Mouse (Mus musculus) neural tube, embryonic 12.5 days (tissue): ENCODE measurements around the gene Rpl22. TPM values are rescaled to one million over a fixed set of nuclear protein-coding genes. Genes with fewer than 3 reads are reported as not detected.
A peak's percentile ranks its signal among the peaks of the same experiment; 100 is the strongest.

Experiments used
- ATAC-seq: fragments of 200-750 bp; cut with Nextera tagmentation; 2 replicates; pipeline ENCODE4 v1.8.0; 2017; ENCODE audit warnings: low read depth, mild to moderate bottlenecking, moderate TSS enrichment, moderate library complexity; ENCODE audit not compliant: low FRiP score
- H3K27ac ChIP-seq: fragments of 300-500 bp; sonication (generic); 2 replicates; pipeline ENCODE4 v1.5.1; 2016
- H3K27me3 ChIP-seq: fragments of 300-500 bp; sonication (generic); replicated peaks from 2 replicates; pipeline ENCODE4 v1.6.1; 2016; ENCODE audit warnings: mild to moderate bottlenecking
- H3K36me3 ChIP-seq: fragments of 300-500 bp; sonication (generic); 2 replicates; pipeline ENCODE4 v1.6.1; 2016; ENCODE audit warnings: mild to moderate bottlenecking
- H3K4me1 ChIP-seq: fragments of 300-500 bp; sonication (generic); 2 replicates; pipeline ENCODE4 v1.6.1; 2016
- H3K4me2 ChIP-seq: fragments of 300-500 bp; sonication (generic); replicated peaks from 2 replicates; pipeline ENCODE4 v1.6.1; 2016; ENCODE audit warnings: mild to moderate bottlenecking
- H3K4me3 ChIP-seq: fragments of 300-500 bp; sonication (generic); 2 replicates; pipeline ENCODE4 v1.5.1; 2016
- H3K9ac ChIP-seq: fragments of 300-500 bp; sonication (generic); 2 replicates; pipeline ENCODE4 v1.6.1; 2016; ENCODE audit warnings: mild to moderate bottlenecking
- H3K9me3 ChIP-seq: fragments of 300-500 bp; sonication (generic); 2 replicates; pipeline ENCODE4 v1.6.1; 2016; ENCODE audit warnings: mild to moderate bottlenecking
- WGBS: fragments of 180-500 bp; shearing (Covaris S2); methylation state at CpG from one replicate; pipeline ENCODE4 v1.1.7; 2016; 5-methylcytosine and 5-hydroxymethylcytosine counted together
- polyA plus RNA-seq: library from polyadenylated mRNA; unstranded; fragments of >200 nt; fragmentation: Nextera tagmentation; extraction: Ambion mirVana; gene quantifications from 2 replicates; pipeline ENCODE4 v1.2.1, GENCODE M21; 2016

Gene Rpl22
- polyA plus RNA-seq, result 255 and 274 TPM in 2 replicates

DNA sequence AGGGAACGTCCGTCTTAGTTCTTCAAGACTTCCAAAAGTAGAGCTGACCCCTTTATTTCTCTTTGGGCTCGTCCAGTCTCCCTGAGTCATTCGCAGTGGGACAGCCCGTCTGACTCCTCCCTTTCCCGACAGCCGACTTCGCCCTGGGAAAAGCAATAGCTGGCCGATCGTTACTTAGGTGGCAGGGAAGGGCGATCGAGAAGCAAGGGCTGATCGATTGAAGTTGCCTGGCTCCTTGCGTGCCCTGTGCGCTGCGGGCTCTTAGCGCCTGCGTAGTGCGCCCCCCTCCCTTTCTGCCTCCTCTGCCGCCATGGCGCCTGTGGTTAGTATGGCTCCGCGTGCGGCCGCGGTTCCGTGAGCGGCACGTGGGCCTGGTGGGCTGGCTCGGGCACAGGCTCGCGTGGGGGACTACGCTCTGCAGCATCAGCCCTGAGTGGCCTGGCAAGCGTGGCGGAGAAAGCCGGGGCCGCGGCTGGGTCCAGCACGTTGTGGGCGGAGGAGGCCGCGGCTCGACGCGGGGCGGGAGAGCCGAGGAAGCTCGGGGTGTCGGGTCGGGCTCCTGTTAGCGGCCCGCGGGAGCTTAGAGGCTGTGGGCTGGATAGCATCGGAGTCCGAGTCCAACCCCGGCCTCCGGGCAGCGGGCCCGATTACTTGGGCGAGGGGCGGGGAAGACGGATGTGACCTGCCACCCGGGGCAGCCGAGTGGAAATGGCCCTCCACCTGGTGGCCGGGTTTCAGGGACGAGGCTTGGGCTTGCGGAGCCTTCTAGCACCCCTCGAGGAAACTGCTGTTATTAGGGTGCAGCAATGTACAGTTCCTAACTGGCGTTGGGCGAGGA, at the start of gene Rpl22:
Gene Rpl22 (plus strand): TSS at position 169 of the 838 bp plus-strand sequence.
- H3K4me3 ChIP-seq, result peak within 1 kb of the TSS; percentile 96
- WGBS, result under 1% methylated on average over 66 of the region's 70 CpGs
- peaks cover 26% of the 10 kb centered on the region for H3K36me3 ChIP-seq
- ATAC-seq, result peak; percentile 94
- H3K4me2 ChIP-seq, result peak within 1 kb of the TSS; percentile 84
- no peaks in the 10 kb centered on the region for H3K27me3 ChIP-seq
- H3K4me1 ChIP-seq, result peaks cover 14% of the 10 kb centered on the region
- H3K9ac ChIP-seq, result peak within 1 kb of the TSS; percentile 91
- no peaks in the 10 kb centered on the region for H3K9me3 ChIP-seq
- no peak within 1 kb of the TSS for H3K27ac ChIP-seq

GRCm38 (mm10) chr4:152276389-152277347, 48.9 kb upstream of the Rpl22 start:
- Histone ChIP-seq H3K36me3 (no peaks in the 10 kb centered on the region), H3K4me2 (no peak overlapping the region), H3K27me3 (peaks cover 80% of the 10 kb centered on the region), H3K4me1 (peaks cover 32% of the 10 kb centered on the region), H3K4me3 (no peak overlapping the region), H3K9ac (no peak overlapping the region), H3K9me3 (no peaks in the 10 kb centered on the region), H3K27ac (no peak overlapping the region)
- ATAC-seq, result no peak
- WGBS, result 54% methylated on average over 10 of the region's 10 CpGs

DNA sequence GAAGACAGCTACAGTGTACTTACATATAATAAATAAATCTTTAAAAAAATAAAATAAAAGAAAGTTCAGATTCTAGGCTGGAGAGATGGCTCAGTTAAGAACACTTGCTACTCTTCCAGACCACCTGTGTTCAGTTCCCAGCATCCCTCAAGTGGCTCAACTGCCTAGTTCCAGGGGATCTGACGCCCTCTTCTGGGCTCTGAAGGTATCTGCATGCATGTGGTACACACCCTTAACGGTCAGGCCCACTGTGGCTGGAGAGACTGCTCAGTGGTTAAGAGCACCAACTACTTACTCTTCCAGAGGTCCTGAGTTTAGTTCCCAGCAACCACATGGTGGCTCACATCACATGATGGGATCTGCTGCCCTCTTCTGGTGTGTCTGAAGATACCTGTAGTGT, 47.6 kb upstream of the Rpl22 start:
- Histone ChIP-seq H3K36me3 (no peaks in the 10 kb centered on the region), H3K4me3 (no peak overlapping the region), H3K27ac (no peak overlapping the region), H3K9me3 (no peaks in the 10 kb centered on the region), H3K27me3 (peaks cover 83% of the 10 kb centered on the region), H3K9ac (no peak overlapping the region), H3K4me2 (no peak overlapping the region), H3K4me1 (peaks cover 26% of the 10 kb centered on the region)
- 75% methylated on average over 2 of the region's 2 CpGs for WGBS
- no peak for ATAC-seq

- Histone ChIP-seq H3K9ac (no peak overlapping the region), H3K9me3 (no peaks in the 10 kb centered on the region), H3K36me3 (no peaks in the 10 kb centered on the region), H3K4me3 (no peak overlapping the region), H3K4me2 (no peak overlapping the region), H3K27ac (no peak overlapping the region), H3K4me1 (peaks cover 24% of the 10 kb centered on the region), H3K27me3 (peaks cover 85% of the 10 kb centered on the region)
- ATAC-seq, result no peak
- 88% methylated on average over 23 of the region's 23 CpGs for WGBS
Measured at GRCm38 (mm10) chr4:152278986-152279385, 46.6 kb upstream of the Rpl22 start.

- Histone ChIP-seq H3K9ac (no peak overlapping the region), H3K9me3 (no peaks in the 10 kb centered on the region), H3K27ac (no peak overlapping the region), H3K4me3 (no peak overlapping the region), H3K4me1 (peaks cover 23% of the 10 kb centered on the region), H3K4me2 (no peak overlapping the region), H3K36me3 (no peaks in the 10 kb centered on the region), H3K27me3 (peaks cover 85% of the 10 kb centered on the region)
- ATAC-seq, result no peak
- 59% methylated on average over 15 of the region's 15 CpGs for WGBS
Measured at GRCm38 (mm10) chr4:152281601-152282000, 43.9 kb upstream of the Rpl22 start.

DNA sequence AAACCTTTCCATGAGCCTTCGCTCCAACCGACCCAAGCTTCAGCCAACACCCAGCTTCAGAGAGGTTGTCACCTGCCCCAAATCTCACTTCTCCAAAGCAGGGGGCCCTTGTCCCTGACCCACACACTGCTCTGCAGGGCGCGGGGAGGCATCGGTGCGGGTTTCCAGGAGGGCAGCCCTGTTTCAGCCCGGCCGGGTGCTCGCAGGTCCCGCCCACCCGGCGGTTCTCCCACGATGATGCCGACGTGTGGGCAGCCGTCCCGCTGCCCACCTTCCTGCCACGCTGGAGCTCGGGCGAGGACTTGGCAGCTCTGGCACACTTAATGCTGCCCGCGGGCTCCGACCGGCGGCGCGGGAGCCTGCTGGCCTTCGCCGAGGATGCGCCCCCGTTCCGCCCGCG, 42.8 kb upstream of the Rpl22 start:
- H3K9ac ChIP-seq, result 0 out of 2 replicates have a peak overlapping the region, but pooled peaks have one; percentile 42
- WGBS, result 16% methylated on average over 33 of the region's 34 CpGs
- no peak overlapping the region for H3K27ac ChIP-seq
- peaks cover 33% of the 10 kb centered on the region for H3K4me1 ChIP-seq
- no peak for ATAC-seq
- H3K36me3 ChIP-seq, result no peaks in the 10 kb centered on the region
- peaks cover 90% of the 10 kb centered on the region for H3K27me3 ChIP-seq
- H3K4me3 ChIP-seq, result peak overlapping the region; percentile 32
- H3K9me3 ChIP-seq, result no peaks in the 10 kb centered on the region
- H3K4me2 ChIP-seq, result peak overlapping the region; percentile 62

DNA sequence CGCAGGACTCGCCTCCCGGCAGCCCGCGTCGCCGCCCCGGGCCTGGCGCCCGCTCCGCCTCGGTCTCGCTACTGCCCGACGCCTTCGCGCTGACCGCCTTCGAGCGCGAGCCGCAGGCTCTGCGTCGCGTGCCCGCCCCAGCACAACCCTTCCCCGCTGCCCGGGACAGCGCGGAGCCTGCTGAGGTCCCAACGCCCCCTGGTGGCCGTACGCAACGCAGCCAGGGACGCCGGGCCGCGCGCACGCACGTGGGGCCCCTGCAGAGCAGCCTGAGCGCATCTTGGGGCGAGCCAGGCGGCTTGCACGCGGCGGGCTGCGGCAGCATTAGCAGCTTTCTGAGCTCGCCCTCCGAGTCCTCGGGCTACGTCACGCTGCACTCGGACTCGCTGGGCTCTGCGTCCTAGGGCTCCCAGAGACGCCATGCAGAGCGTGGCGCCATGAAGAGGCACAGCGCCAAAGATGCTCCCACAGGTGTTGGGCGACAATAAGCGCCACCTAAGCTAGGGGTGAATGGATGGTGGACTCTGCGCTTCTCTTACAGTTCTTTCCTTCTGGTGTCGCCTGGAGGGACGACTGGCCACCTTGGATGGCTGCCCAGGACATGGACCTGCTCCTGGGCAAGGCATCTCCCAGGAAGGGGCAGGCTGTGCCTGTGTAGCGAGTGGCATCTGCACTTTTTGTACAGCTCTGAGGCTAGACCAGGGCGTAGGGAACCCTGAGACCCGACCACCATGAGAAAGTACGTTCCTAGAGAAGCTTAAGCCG, 42.2 kb upstream of the Rpl22 start:
- Histone ChIP-seq H3K4me1 (peaks cover 40% of the 10 kb centered on the region), H3K27me3 (peaks cover 96% of the 10 kb centered on the region), H3K4me2 (peak overlapping the region; percentile 62), H3K9ac (0 out of 2 replicates have a peak overlapping the region, but pooled peaks have one; percentile 42), H3K36me3 (no peaks in the 10 kb centered on the region), H3K9me3 (no peaks in the 10 kb centered on the region), H3K4me3 (peak overlapping the region; percentile 32), H3K27ac (no peak overlapping the region)
- ATAC-seq, result peak; percentile 51
- WGBS, result 5% methylated on average over 70 of the region's 70 CpGs

GRCm38 (mm10) chr4:152285505-152285904, 40.0 kb upstream of the Rpl22 start:
- no peak for ATAC-seq
- Histone ChIP-seq H3K4me2 (no peak overlapping the region), H3K36me3 (no peaks in the 10 kb centered on the region), H3K4me3 (no peak overlapping the region), H3K9ac (no peak overlapping the region), H3K9me3 (no peaks in the 10 kb centered on the region), H3K27me3 (peaks cover 92% of the 10 kb centered on the region), H3K4me1 (peaks cover 53% of the 10 kb centered on the region), H3K27ac (no peak overlapping the region)
- 3% methylated on average over 10 of the region's 10 CpGs for WGBS

GRCm38 (mm10) chr4:152286183-152286582, 39.4 kb upstream of the Rpl22 start:
- H3K27ac ChIP-seq, result no peak overlapping the region

GRCm38 (mm10) chr4:152286887-152287286, 38.7 kb upstream of the Rpl22 start:
- Histone ChIP-seq H3K27me3 (peaks cover 92% of the 10 kb centered on the region), H3K9me3 (no peaks in the 10 kb centered on the region), H3K36me3 (no peaks in the 10 kb centered on the region), H3K9ac (0 out of 2 replicates have a peak overlapping the region, but pooled peaks have one; percentile 26), H3K4me1 (peaks cover 67% of the 10 kb centered on the region), H3K4me2 (peak overlapping the region; percentile 62), H3K27ac (no peak overlapping the region), H3K4me3 (peak overlapping the region; percentile 29; the same call in 1 of the 2 replicates)
- no peak for ATAC-seq
- WGBS, result 1% methylated on average over 26 of the region's 26 CpGs

More at GRCm38 (mm10) chr4:152286183-152286582, 39.4 kb upstream of the Rpl22 start:
- ATAC-seq, result 0 out of 2 replicates have a peak, but pooled peaks have one; percentile 26
- no peaks in the 10 kb centered on the region for H3K9me3 ChIP-seq
- under 1% methylated on average over 32 of the region's 32 CpGs for WGBS
- peaks cover 92% of the 10 kb centered on the region for H3K27me3 ChIP-seq
- peak overlapping the region; percentile 29 for H3K4me3 ChIP-seq
- H3K4me2 ChIP-seq, result peak overlapping the region; percentile 62
- H3K36me3 ChIP-seq, result no peaks in the 10 kb centered on the region
- peak overlapping the region; percentile 21; the same call in 1 of the 2 replicates for H3K9ac ChIP-seq
- peaks cover 60% of the 10 kb centered on the region for H3K4me1 ChIP-seq

DNA sequence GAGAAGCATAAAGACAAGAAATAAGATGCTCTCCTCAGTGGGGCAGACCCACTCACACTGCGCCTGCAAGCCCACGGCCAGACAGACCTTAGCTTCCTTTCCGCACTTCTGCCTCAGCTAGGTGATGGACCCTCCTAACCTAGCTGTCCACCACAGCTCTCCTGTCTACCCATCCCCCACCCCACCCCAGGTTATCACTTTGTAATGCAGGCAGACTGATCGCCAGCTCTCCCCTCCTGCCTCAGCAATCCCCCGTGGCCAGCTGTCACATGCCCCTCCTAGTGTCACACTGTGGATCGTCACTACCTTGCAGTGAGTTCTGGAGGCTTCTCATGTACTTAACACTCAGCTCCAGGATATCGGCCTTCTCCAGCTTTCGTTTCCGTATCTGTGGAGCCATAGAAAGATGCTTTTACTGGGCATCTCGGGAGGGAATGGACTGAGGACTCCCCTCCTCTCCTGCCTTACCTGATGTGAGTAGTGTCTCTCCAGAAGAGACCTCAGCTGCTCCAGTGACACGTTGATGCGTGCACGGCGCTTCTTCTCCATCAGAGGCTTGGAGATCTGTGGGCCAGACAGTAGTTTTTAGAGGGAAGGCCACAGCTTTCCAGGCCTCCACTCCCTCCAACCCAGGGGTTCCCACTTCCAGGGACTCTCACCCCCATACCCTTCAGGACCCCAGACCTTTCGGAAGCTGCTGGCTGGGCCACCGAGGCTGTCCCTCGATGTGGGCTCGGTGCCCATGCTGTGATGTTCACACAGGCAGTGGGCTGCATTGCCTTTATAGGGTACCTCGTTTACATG, 38.0 kb upstream of the Rpl22 start:
- Histone ChIP-seq H3K9me3 (no peaks in the 10 kb centered on the region), H3K27me3 (peaks cover 91% of the 10 kb centered on the region), H3K27ac (no peak overlapping the region), H3K4me3 (no peak overlapping the region), H3K9ac (0 out of 2 replicates have a peak overlapping the region, but pooled peaks have one; percentile 26), H3K4me2 (peak overlapping the region; percentile 62), H3K36me3 (no peaks in the 10 kb centered on the region), H3K4me1 (peaks cover 73% of the 10 kb centered on the region)
- ATAC-seq, result no peak
- 4% methylated on average over 19 of the region's 19 CpGs for WGBS
